Mouse (Mus musculus): ENCODE data around the gene Gm26558. TPM values are rescaled to one million over a fixed set of nuclear protein-coding genes. Genes with fewer than 3 reads are reported as not detected.
A peak's percentile ranks its signal among the peaks of the same experiment; 100 is the strongest.

The Gm26558 gene
- polyA plus RNA-seq, 1 experiment from 2014 or later: 5.9 TPM

DNA sequence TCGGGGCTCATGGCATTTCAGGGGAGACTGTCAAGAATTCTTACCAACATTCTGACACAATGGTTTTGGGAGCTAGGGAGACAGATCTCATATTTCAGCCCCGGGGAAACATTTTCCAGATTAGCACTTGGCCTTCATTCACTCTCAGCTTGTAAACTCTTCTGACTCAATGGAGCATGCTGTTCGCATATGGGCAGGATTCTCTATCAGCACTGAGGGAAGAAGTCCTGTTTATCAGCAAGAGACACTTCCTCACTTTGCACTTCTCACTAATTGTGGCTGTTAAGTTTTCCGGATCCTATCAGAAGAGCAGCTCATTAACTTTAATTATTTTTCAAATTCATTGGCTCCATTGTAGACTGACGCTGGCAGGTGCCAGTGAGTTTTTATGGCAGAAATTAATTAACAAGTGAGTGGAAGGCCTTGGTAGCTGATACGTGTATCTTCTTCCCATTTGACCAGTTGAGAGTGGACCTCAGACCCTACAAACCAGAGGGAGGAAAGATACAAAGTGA is 16.6 kb downstream of the Gm26558 start:
- H3K4me3 ChIP-seq: no peak overlapping the region
- ATAC-seq (ENCODE audit: insufficient number of reproducible peaks, low FRiP score, low TSS enrichment, low read depth): no peak
- H3K9me3 ChIP-seq: no peaks in the 10 kb centered on the region
- 49% methylated on average over 6 of the region's 6 CpGs for WGBS
- no peaks in the 10 kb centered on the region for H3K4me1 ChIP-seq
- no peak overlapping the region for H3K9ac ChIP-seq
- H3K27me3 ChIP-seq: no peaks in the 10 kb centered on the region
- H3K27ac ChIP-seq: no peak overlapping the region
- no peak overlapping the region for H3K4me2 ChIP-seq
- no peaks in the 10 kb centered on the region for H3K36me3 ChIP-seq

DNA sequence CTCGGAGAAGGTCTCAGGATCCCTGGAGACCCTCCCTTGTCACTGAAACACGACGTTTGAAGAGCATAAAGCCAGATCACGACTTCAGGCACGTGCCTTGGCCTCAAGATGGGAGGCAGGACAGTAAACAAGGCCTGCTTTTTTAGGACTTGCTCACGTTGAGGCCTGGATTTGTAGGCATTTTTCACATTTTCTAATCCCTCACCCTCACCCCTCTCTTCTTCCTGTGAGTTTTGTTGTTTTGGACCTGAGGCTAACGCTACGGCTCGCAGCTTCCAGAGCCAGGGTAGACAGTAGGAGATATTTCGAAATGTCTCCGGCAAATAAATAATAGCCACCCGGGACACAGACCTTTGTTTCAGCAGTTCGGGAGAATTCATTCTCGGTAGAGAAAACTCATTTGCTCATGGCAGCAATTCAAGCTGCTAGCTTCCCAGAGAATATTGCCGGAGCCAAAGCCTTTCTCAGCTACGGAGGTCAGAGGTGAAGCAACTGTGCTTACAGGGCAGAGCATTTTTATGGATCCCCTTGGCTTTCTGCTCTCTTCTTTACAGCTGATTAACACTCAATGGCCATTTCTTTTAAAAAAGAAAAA is 18.8 kb downstream of the Gm26558 start:
- WGBS: 45% methylated on average over 16 of the region's 16 CpGs
- Histone ChIP-seq H3K27ac (no peak overlapping the region), H3K9me3 (no peaks in the 10 kb centered on the region), H3K9ac (no peak overlapping the region), H3K4me3 (no peak overlapping the region), H3K4me2 (no peak overlapping the region), H3K4me1 (no peaks in the 10 kb centered on the region), H3K27me3 (no peaks in the 10 kb centered on the region), H3K36me3 (no peaks in the 10 kb centered on the region)
- no peak for ATAC-seq (ENCODE audit: insufficient number of reproducible peaks, low FRiP score, low TSS enrichment, low read depth)

DNA sequence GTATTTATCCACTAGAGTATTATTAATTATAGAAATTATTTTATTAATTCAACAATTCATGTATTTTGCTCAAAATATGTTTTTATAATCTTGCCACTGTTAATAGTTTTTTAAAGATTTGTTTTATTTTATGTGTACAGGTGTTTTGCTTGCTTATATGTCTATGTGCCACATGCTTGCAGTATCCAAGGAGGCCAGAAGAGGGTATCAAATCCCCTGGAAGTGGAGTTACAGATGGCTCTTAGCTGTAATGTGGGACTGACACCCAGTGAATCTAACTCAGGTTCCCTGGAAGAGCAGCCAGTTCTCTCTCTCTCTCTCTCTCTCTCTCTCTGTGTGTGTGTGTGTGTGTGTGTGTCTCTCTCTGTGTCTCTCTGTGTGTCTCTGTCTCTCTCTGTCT is 20.9 kb downstream of the Gm26558 start:
- no peak for ATAC-seq (ENCODE audit: insufficient number of reproducible peaks, low FRiP score, low TSS enrichment, low read depth)
- Histone ChIP-seq H3K9ac (no peak overlapping the region), H3K4me3 (no peak overlapping the region), H3K4me1 (no peaks in the 10 kb centered on the region), H3K9me3 (no peaks in the 10 kb centered on the region), H3K4me2 (no peak overlapping the region), H3K27me3 (no peaks in the 10 kb centered on the region), H3K36me3 (no peaks in the 10 kb centered on the region), H3K27ac (no peak overlapping the region)

DNA sequence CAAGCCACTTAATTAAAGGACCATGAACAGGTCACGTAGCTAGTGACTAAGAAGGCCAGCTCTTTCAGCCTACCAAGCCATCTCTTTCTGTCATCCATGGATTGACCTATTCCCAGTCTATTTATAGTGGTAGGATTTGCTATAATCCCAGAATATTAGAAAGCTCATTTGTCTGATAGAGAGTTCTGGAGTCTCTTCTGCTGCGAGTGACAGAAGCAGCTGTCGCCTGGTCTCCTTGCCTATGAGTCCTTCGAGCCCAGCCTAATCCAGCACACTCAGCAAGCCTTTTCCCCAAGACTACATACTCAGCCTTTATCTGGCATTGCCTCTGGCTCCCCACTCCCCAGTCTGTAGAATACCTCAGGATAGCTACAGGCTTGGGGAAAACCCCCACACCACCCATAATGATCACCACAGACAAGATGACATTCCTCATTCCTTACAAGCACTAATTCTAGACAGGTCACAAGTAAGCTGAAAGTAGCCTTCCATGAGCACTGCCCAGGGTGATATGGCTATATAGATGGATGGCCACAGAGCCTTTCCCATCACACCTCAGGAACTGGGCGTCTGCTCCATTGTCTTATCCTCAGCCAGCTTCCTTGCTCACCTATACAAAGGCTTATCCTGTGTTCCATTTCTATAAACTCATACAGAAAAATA is 27.7 kb downstream of the Gm26558 start:
- H3K27me3 ChIP-seq: peaks cover 3% of the 10 kb centered on the region; the same call in 1 of the 2 replicates
- no peak overlapping the region for H3K9ac ChIP-seq
- peaks cover 12% of the 10 kb centered on the region for H3K4me1 ChIP-seq
- WGBS: 85% methylated on average over 5 of the region's 5 CpGs
- no peak overlapping the region for H3K27ac ChIP-seq
- no peaks in the 10 kb centered on the region for H3K9me3 ChIP-seq
- no peak for ATAC-seq (ENCODE audit: insufficient number of reproducible peaks, low FRiP score, low TSS enrichment, low read depth)
- no peak overlapping the region for H3K4me3 ChIP-seq
- H3K4me2 ChIP-seq: no peak overlapping the region
- H3K36me3 ChIP-seq: no peaks in the 10 kb centered on the region

DNA sequence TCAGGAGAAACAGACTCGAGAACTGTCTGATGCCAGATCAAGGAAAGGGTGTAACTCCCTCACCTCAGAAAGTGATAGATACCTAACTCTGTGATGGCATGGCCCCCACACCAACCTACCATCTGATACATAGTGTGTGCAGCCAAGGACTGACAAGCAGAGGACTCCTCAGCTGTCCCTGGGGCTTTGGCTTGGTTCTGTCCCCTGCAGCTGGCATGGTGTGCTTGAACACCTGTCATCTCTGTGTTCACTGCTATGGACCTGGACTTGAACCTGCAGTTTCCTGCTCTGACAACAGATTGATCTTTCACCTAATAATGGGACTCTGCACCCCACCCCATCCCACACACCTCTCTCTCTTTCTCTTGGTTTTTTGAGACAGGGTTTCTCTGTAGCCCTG is 29.5 kb downstream of the Gm26558 start:
- H3K27ac ChIP-seq: no peak overlapping the region
- peaks cover 13% of the 10 kb centered on the region for H3K4me1 ChIP-seq
- no peak overlapping the region for H3K9ac ChIP-seq
- H3K36me3 ChIP-seq: no peaks in the 10 kb centered on the region
- 83% methylated on average over 1 of the region's 1 CpGs for WGBS
- H3K4me3 ChIP-seq: no peak overlapping the region
- peaks cover 3% of the 10 kb centered on the region; the same call in 1 of the 2 replicates for H3K27me3 ChIP-seq
- ATAC-seq (ENCODE audit: insufficient number of reproducible peaks, low FRiP score, low TSS enrichment, low read depth): no peak
- no peaks in the 10 kb centered on the region for H3K9me3 ChIP-seq
- H3K4me2 ChIP-seq: no peak overlapping the region

DNA sequence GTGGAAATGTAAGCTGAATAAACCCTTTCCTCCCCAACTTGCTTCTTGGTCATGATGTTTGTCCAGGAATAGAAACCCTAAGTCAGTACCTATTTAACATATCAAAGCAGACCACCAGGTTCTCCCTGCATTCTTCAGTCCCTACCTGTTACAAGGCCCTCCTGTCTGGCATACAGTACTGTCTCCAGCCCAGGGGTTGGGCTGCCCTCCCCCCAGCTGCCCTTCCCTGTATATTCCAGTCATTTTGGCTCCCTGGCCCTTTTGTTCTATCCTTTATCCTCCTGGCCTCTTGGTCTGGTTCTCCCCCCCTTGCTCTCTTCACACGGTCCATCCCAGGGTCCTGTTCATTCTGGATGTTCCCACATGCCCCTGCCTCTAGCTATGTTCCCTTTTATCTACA is 30.6 kb downstream of the Gm26558 start:
- Histone ChIP-seq H3K9ac (no peak overlapping the region), H3K9me3 (no peaks in the 10 kb centered on the region), H3K36me3 (no peaks in the 10 kb centered on the region), H3K27ac (no peak overlapping the region), H3K27me3 (peaks cover 3% of the 10 kb centered on the region; the same call in 1 of the 2 replicates), H3K4me1 (peaks cover 13% of the 10 kb centered on the region), H3K4me3 (no peak overlapping the region), H3K4me2 (no peak overlapping the region)
- ATAC-seq (ENCODE audit: insufficient number of reproducible peaks, low FRiP score, low TSS enrichment, low read depth): no peak
- 78% methylated on average over 1 of the region's 1 CpGs for WGBS

DNA sequence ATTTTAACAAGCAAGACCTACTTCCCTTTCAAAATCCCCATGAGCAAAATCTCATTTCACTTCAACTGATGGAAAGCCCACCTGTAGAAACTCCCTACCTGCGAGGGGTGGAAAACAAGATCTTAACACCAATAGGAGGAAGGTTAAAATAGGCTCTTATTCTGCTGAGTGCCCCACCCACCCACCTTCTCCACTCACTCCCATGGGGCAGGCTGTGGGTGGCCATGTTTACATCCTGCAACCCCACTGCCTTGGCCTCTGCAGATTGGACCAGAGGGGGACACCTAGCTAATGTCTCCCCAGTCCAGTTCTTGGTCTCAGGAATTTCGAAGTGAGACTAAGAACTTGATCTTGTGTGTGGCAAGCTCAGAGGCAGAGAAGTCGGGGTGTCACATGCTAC is 32.0 kb downstream of the Gm26558 start:
- Histone ChIP-seq H3K9ac (no peak overlapping the region), H3K4me2 (peak overlapping the region; percentile 43), H3K4me3 (peak overlapping the region; percentile 23), H3K27me3 (peaks cover 3% of the 10 kb centered on the region; the same call in 1 of the 2 replicates), H3K9me3 (no peaks in the 10 kb centered on the region), H3K36me3 (no peaks in the 10 kb centered on the region), H3K27ac (no peak overlapping the region), H3K4me1 (peaks cover 13% of the 10 kb centered on the region)
- ATAC-seq (ENCODE audit: insufficient number of reproducible peaks, low FRiP score, low TSS enrichment, low read depth): no peak
- 33% methylated on average over 3 of the region's 3 CpGs for WGBS

DNA sequence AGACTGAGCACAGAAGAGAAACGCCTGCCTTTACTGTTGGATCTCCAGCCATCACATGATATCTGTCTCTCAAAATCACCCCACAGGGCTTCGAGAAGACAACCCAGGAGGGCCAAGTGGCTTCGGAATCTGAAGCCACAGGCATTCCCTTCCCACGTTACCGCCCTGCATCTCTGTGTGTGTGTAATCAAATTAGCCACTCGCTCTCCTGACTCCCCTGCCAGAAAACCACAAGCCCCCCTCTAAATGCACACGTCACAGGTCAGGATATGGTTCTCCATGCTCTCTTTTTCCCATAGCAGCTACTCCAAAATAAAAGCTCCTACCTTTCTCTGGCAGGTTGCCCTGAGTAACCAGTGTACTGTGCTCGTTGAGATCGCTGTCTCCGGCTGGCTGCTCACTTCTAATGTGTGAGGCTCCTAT is 32.6 kb downstream of the Gm26558 start:
- H3K27ac ChIP-seq: no peak overlapping the region; the same call in 1 of the 2 replicates

DNA sequence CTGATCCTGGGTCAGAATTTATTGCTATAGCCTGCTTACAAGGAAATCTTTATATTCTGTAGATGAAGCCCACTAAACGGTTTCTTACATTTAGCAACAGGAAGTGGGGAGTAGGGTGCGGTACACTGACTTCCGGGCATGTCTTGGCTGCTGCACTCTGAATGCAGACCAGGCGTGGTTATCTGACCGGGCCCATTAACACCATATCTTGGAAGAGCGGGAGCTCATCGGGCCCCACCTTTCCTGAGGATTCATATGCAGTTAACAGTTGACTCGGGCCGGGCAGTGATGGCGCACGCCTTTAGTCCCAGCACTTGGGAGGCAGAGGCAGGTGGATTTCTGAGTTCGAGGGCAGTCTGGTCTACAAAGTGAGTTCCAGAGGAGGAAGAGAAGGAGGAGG is 33.5 kb downstream of the Gm26558 start:
- no peaks in the 10 kb centered on the region for H3K9me3 ChIP-seq
- H3K4me3 ChIP-seq: no peak overlapping the region
- no peak overlapping the region for H3K9ac ChIP-seq
- peaks cover 13% of the 10 kb centered on the region for H3K4me1 ChIP-seq
- 68% methylated on average over 12 of the region's 12 CpGs for WGBS
- no peak overlapping the region for H3K27ac ChIP-seq
- peaks cover 3% of the 10 kb centered on the region; the same call in 1 of the 2 replicates for H3K27me3 ChIP-seq
- H3K4me2 ChIP-seq: no peak overlapping the region
- H3K36me3 ChIP-seq: no peaks in the 10 kb centered on the region
- ATAC-seq (ENCODE audit: insufficient number of reproducible peaks, low FRiP score, low TSS enrichment, low read depth): no peak

More for the DNA sequence above, 32.6 kb downstream of the Gm26558 start:
- H3K36me3 ChIP-seq: no peaks in the 10 kb centered on the region
- ATAC-seq (ENCODE audit: insufficient number of reproducible peaks, low FRiP score, low TSS enrichment, low read depth): peak; percentile 82
- no peaks in the 10 kb centered on the region for H3K9me3 ChIP-seq
- peaks cover 3% of the 10 kb centered on the region; the same call in 1 of the 2 replicates for H3K27me3 ChIP-seq
- H3K9ac ChIP-seq: no peak overlapping the region
- 4% methylated on average over 10 of the region's 10 CpGs for WGBS
- peaks cover 13% of the 10 kb centered on the region for H3K4me1 ChIP-seq
- peak overlapping the region; percentile 23 for H3K4me3 ChIP-seq
- peak overlapping the region; percentile 43 for H3K4me2 ChIP-seq

DNA sequence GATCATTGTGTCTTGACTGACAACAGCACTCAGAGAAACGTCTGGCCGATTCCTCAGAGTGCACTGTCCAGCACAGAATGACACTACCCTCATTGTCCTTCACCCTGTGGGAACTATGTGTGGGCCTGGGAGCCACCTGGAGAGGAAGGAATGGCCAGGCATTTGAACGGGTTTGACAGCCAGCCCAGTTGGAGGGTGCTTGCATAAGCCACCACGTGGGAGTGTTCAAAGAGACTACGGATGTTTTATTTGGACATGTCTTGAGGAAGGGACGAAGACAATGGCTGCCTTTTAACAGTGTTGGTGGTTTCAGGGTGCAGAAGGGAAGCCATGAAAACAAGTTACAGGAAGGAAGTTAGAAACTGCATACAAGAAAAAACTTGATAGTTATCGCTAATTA is 36.1 kb downstream of the Gm26558 start:
- Histone ChIP-seq H3K4me2 (no peak overlapping the region), H3K27me3 (no peaks in the 10 kb centered on the region), H3K4me1 (peaks cover 13% of the 10 kb centered on the region), H3K9ac (no peak overlapping the region), H3K9me3 (no peaks in the 10 kb centered on the region), H3K36me3 (no peaks in the 10 kb centered on the region), H3K27ac (no peak overlapping the region), H3K4me3 (no peak overlapping the region)
- 67% methylated on average over 7 of the region's 7 CpGs for WGBS
- no peak for ATAC-seq (ENCODE audit: insufficient number of reproducible peaks, low FRiP score, low TSS enrichment, low read depth)

DNA sequence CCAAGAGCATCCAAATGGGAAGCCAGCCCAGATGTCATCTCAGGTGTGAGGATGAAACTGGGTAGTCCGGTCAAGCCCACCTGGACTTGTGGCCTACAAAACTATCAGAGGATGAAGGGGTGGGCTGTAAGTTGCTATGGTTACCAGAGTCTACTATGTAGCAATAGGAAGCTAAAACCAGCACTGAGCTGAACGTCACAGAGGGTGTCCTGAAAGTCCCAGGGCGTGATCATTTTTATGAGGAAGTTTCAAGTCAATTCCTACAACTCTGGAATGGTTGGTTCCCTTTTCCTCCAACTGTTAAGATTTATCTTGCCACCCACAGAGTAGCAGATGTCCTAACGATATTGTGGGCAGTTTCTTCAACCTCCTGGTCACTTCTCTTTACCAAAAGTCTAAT is 39.7 kb downstream of the Gm26558 start:
- Histone ChIP-seq H3K9me3 (no peaks in the 10 kb centered on the region), H3K27me3 (no peaks in the 10 kb centered on the region), H3K4me2 (no peak overlapping the region), H3K4me1 (no peaks in the 10 kb centered on the region), H3K4me3 (no peak overlapping the region), H3K36me3 (no peaks in the 10 kb centered on the region), H3K9ac (no peak overlapping the region), H3K27ac (no peak overlapping the region)
- no peak for ATAC-seq (ENCODE audit: insufficient number of reproducible peaks, low FRiP score, low TSS enrichment, low read depth)
- WGBS: 48% methylated on average over 4 of the region's 4 CpGs

DNA sequence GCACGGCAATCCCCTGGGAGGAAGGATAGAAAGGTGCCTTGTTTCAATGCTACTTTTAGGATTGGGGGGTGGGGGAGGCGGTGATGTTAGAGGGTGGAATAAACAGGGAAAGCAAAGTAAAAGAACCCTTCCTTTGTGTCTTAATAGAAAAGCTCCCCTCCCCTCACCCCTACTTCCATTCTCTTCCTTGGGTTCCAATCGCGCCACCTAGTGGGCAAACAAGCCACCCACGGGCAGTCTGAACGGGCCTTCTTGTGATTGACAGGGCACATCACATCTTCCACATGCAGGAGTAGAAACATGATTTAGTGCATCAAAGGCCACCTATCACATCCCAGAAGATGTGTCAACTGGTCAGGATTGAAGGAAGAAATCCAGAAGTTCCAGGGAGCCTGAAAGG is 41.7 kb downstream of the Gm26558 start:
- no peak overlapping the region for H3K4me2 ChIP-seq
- WGBS: 31% methylated on average over 6 of the region's 6 CpGs
- no peak overlapping the region for H3K4me3 ChIP-seq
- no peaks in the 10 kb centered on the region for H3K9me3 ChIP-seq
- H3K4me1 ChIP-seq: no peaks in the 10 kb centered on the region
- no peaks in the 10 kb centered on the region for H3K27me3 ChIP-seq
- no peak overlapping the region for H3K9ac ChIP-seq
- no peak overlapping the region for H3K27ac ChIP-seq
- ATAC-seq (ENCODE audit: insufficient number of reproducible peaks, low FRiP score, low TSS enrichment, low read depth): no peak
- no peaks in the 10 kb centered on the region for H3K36me3 ChIP-seq

Data from limb, embryonic 15.5 days (tissue).